Mouse (Mus musculus): ENCODE measurements around the gene Il1rl1. TPM values are rescaled to one million over a fixed set of nuclear protein-coding genes. Genes with fewer than 3 reads are reported as not detected.

The Il1rl1 gene
- polyA plus RNA-seq, 1 experiment: 1.5 TPM

- Histone ChIP-seq H3K4me1 (ENCODE audit: control insufficient read depth, insufficient read depth, low read length) (peaks cover 56% of the 10 kb centered on the region), H3K4me3 (ENCODE audit: insufficient read depth, low read length) (no peak overlapping the region), H3K27ac (ENCODE audit: insufficient read depth, low read depth, low read length) (peak overlapping the region; percentile 77)
- TF ChIP-seq POLR2A (IDR thresholded peaks at IDR 0.05; ENCODE audit: borderline replicate concordance, low read depth, low read length) (no peak), CTCF (IDR thresholded peaks at IDR 0.05; ENCODE audit: low read depth, low read length) (no peak)
Observed at GRCm38 (mm10) chr1:40409882-40410281, 19.5 kb upstream of the Il1rl1 start.

GRCm38 (mm10) chr1:40413039-40413438 lies 16.3 kb upstream of the Il1rl1 start:
- TF ChIP-seq POLR2A (IDR thresholded peaks at IDR 0.05; ENCODE audit: borderline replicate concordance, low read depth, low read length) (no peak), CTCF (IDR thresholded peaks at IDR 0.05; ENCODE audit: low read depth, low read length) (no peak)
- Histone ChIP-seq H3K4me3 (ENCODE audit: insufficient read depth, low read length) (no peak overlapping the region), H3K27ac (ENCODE audit: insufficient read depth, low read depth, low read length) (no peak overlapping the region), H3K4me1 (ENCODE audit: control insufficient read depth, insufficient read depth, low read length) (peaks cover 45% of the 10 kb centered on the region)

DNA sequence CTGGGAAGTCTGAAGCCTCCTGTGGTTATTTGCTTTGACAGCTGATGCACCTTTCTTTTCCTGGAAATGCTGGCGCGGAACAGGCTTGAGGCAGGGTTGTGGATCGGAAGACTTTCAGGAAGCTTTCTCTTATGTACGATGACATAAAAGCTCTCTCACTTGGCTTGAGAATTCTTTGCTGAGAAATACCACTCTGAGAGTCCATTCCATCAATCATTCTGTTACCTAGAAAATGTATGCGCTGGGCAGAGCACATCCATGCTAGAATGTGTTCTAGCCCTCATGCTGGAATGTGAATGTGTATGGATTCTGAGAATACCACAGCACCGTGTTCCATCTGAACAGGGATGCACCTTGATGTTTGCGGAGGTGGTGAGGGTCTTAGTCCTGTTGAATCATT lies 15.1 kb upstream of the Il1rl1 start:
- TF ChIP-seq POLR2A (IDR thresholded peaks at IDR 0.05; ENCODE audit: borderline replicate concordance, low read depth, low read length) (no peak), CTCF (IDR thresholded peaks at IDR 0.05; ENCODE audit: low read depth, low read length) (no peak)
- H3K27ac ChIP-seq (ENCODE audit: insufficient read depth, low read depth, low read length): no peak overlapping the region
- H3K4me1 ChIP-seq (ENCODE audit: control insufficient read depth, insufficient read depth, low read length): peaks cover 42% of the 10 kb centered on the region
- no peak overlapping the region for H3K4me3 ChIP-seq (ENCODE audit: insufficient read depth, low read length)

DNA sequence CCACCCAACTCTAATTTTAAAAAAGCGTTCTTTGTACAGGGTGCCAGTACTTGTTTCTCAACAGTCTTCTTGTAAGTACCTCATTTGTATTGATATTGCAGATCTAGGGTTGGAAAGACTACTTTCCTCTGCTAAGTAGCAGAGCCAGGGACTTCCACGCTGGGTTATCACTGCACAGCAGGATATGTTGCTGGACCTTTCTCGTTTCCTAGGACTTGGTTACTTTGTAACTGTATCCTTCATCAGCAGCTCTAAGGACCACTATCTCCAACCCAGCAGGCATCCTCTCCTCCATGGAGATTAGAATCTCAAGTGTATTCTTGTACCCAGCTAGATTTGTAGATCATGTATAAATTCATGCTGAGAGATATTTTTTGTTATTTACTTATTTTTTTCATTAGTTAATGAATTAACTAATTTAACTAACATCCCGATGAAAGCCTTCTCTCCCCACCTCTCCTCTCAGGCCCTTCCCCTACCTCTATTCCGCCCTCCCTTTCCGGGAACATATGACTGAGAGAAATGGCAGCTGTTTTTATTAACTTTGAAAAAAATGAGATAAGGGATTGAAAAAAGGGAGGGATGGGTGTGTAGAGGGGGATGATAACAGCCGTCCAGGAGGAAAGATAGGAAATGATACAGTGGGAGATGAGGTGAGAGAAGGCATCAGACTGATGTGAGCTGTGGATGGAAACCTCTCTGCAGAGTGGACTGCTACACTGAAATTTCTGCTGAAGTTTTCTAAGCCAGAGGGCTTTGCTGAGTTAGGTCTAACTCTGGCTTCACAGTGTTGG lies 14.3 kb upstream of the Il1rl1 start:
- H3K27ac ChIP-seq (ENCODE audit: insufficient read depth, low read depth, low read length): peak overlapping the region; percentile 49
- no peak overlapping the region for H3K4me3 ChIP-seq (ENCODE audit: insufficient read depth, low read length)
- H3K4me1 ChIP-seq (ENCODE audit: control insufficient read depth, insufficient read depth, low read length): peaks cover 37% of the 10 kb centered on the region
- no peak for TF ChIP-seq CTCF (IDR thresholded peaks at IDR 0.05; ENCODE audit: low read depth, low read length)
- no peak for TF ChIP-seq POLR2A (IDR thresholded peaks at IDR 0.05; ENCODE audit: borderline replicate concordance, low read depth, low read length)

GRCm38 (mm10) chr1:40417034-40417433 lies 12.3 kb upstream of the Il1rl1 start:
- TF ChIP-seq POLR2A (IDR thresholded peaks at IDR 0.05; ENCODE audit: borderline replicate concordance, low read depth, low read length) (no peak), CTCF (IDR thresholded peaks at IDR 0.05; ENCODE audit: low read depth, low read length) (no peak)
- Histone ChIP-seq H3K27ac (ENCODE audit: insufficient read depth, low read depth, low read length) (no peak overlapping the region), H3K4me1 (ENCODE audit: control insufficient read depth, insufficient read depth, low read length) (peaks cover 23% of the 10 kb centered on the region), H3K4me3 (ENCODE audit: insufficient read depth, low read length) (no peak overlapping the region)

- no peak overlapping the region for H3K4me3 ChIP-seq (ENCODE audit: insufficient read depth, low read length)
- H3K4me1 ChIP-seq (ENCODE audit: control insufficient read depth, insufficient read depth, low read length): peaks cover 17% of the 10 kb centered on the region
- TF ChIP-seq POLR2A (IDR thresholded peaks at IDR 0.05; ENCODE audit: borderline replicate concordance, low read depth, low read length) (no peak), CTCF (IDR thresholded peaks at IDR 0.05; ENCODE audit: low read depth, low read length) (no peak)
- no peak overlapping the region for H3K27ac ChIP-seq (ENCODE audit: insufficient read depth, low read depth, low read length)
Observed at GRCm38 (mm10) chr1:40418512-40418911, 10.9 kb upstream of the Il1rl1 start.

- no peak overlapping the region for H3K27ac ChIP-seq (ENCODE audit: insufficient read depth, low read depth, low read length)
- H3K4me1 ChIP-seq (ENCODE audit: control insufficient read depth, insufficient read depth, low read length): no peaks in the 10 kb centered on the region; the same call in 1 of the 2 replicates
Observed at GRCm38 (mm10) chr1:40423892-40424291, 5.5 kb upstream of the Il1rl1 start.

GRCm38 (mm10) chr1:40427270-40427669 lies 2.1 kb upstream of the Il1rl1 start:
- Histone ChIP-seq H3K4me1 (ENCODE audit: control insufficient read depth, insufficient read depth, low read length) (no peaks in the 10 kb centered on the region; the same call in 1 of the 2 replicates), H3K4me3 (ENCODE audit: insufficient read depth, low read length) (no peak overlapping the region), H3K27ac (ENCODE audit: insufficient read depth, low read depth, low read length) (no peak overlapping the region)
- TF ChIP-seq POLR2A (IDR thresholded peaks at IDR 0.05; ENCODE audit: borderline replicate concordance, low read depth, low read length) (no peak), CTCF (IDR thresholded peaks at IDR 0.05; ENCODE audit: low read depth, low read length) (no peak)

More at GRCm38 (mm10) chr1:40423892-40424291, 5.5 kb upstream of the Il1rl1 start:
- no peak overlapping the region for H3K4me3 ChIP-seq (ENCODE audit: insufficient read depth, low read length)
- TF ChIP-seq POLR2A (IDR thresholded peaks at IDR 0.05; ENCODE audit: borderline replicate concordance, low read depth, low read length): no peak
- no peak for TF ChIP-seq CTCF (IDR thresholded peaks at IDR 0.05; ENCODE audit: low read depth, low read length)

- no peak overlapping the region for H3K27ac ChIP-seq (ENCODE audit: insufficient read depth, low read depth, low read length)
- no peak for TF ChIP-seq CTCF (IDR thresholded peaks at IDR 0.05; ENCODE audit: low read depth, low read length)
- TF ChIP-seq POLR2A (IDR thresholded peaks at IDR 0.05; ENCODE audit: borderline replicate concordance, low read depth, low read length): no peak
- H3K4me3 ChIP-seq (ENCODE audit: insufficient read depth, low read length): no peak overlapping the region
- no peaks in the 10 kb centered on the region for H3K4me1 ChIP-seq (ENCODE audit: control insufficient read depth, insufficient read depth, low read length)
Observed at GRCm38 (mm10) chr1:40427901-40428300, 1.5 kb upstream of the Il1rl1 start.

- no peaks in the 10 kb centered on the region for H3K4me1 ChIP-seq (ENCODE audit: control insufficient read depth, insufficient read depth, low read length)
- no peak for TF ChIP-seq POLR2A (IDR thresholded peaks at IDR 0.05; ENCODE audit: borderline replicate concordance, low read depth, low read length)
- no peak for TF ChIP-seq CTCF (IDR thresholded peaks at IDR 0.05; ENCODE audit: low read depth, low read length)
- H3K4me3 ChIP-seq (ENCODE audit: insufficient read depth, low read length): no peak overlapping the region
- no peak overlapping the region for H3K27ac ChIP-seq (ENCODE audit: insufficient read depth, low read depth, low read length)
Observed at GRCm38 (mm10) chr1:40430143-40430834, 919 bp downstream of the Il1rl1 start.
